Mouse (Mus musculus) testis, adult 2 months (tissue): Measurements from ENCODE around the gene Elane. TPM values are rescaled to one million over a fixed set of nuclear protein-coding genes. Genes with fewer than 3 reads are reported as not detected.

ENCODE experiments used
- H3K27ac ChIP-seq: fragments of 200-500 bp; 2 replicates; pipeline ENCODE4 v1.5.1; 2012; ENCODE audit warnings: low read depth, low read length; ENCODE audit not compliant: control insufficient read depth, insufficient read depth
- H3K27me3 ChIP-seq: fragments of 200-500 bp; 2 replicates; pipeline ENCODE4 v1.6.1; 2012; ENCODE audit warnings: mild to moderate bottlenecking, low read length, moderate library complexity; ENCODE audit not compliant: control insufficient read depth, insufficient read depth
- H3K36me3 ChIP-seq: fragments of 200-500 bp; 2 replicates; pipeline ENCODE4 v1.6.1; 2012; ENCODE audit warnings: mild to moderate bottlenecking, low read length; ENCODE audit not compliant: control insufficient read depth, insufficient read depth
- H3K4me1 ChIP-seq: fragments of 200-500 bp; 2 replicates; pipeline ENCODE4 v1.6.1; 2012; ENCODE audit warnings: low read length; ENCODE audit not compliant: control insufficient read depth, insufficient read depth
- H3K4me3 ChIP-seq: fragments of 200-500 bp; 2 replicates; pipeline ENCODE4 v1.5.1; 2012; ENCODE audit warnings: low read depth, mild to moderate bottlenecking, low read length, moderate library complexity, mixed read lengths; ENCODE audit not compliant: control insufficient read depth
- CTCF ChIP-seq: fragments of 200-500 bp; IDR thresholded peaks from 2 replicates; pipeline ENCODE4 v1.5.1; 2012; ENCODE audit warnings: low read depth, mild to moderate bottlenecking, inconsistent platforms, low read length, moderate library complexity; ENCODE audit not compliant: control insufficient read depth, insufficient read depth, insufficient replicate concordance
- POLR2A ChIP-seq: fragments of 200-500 bp; IDR thresholded peaks from 2 replicates; pipeline ENCODE4 v1.6.1; 2012; ENCODE audit warnings: low read depth, mild to moderate bottlenecking, inconsistent platforms, low read length, moderate library complexity; ENCODE audit not compliant: control insufficient read depth
- polyA plus RNA-seq: library from polyadenylated mRNA; depleted of rRNA; stranded (reverse); fragments of >200 nt; gene quantifications from 2 replicates; pipeline ENCODE4 v1.2.3, GENCODE M21; 2012

Elane gene
- polyA plus RNA-seq, 1 experiment: 0.11 TPM

GRCm38 (mm10) chr10:79864351-79865188 lies 21.5 kb upstream of the Elane start:
- TF ChIP-seq CTCF: no peak
- no peak for TF ChIP-seq POLR2A
- Histone ChIP-seq H3K4me1 (no peaks in the 10 kb centered on the region; the same call in 1 of the 2 replicates), H3K36me3 (peaks cover 4% of the 10 kb centered on the region), H3K27ac (no peak overlapping the region), H3K27me3 (no peaks in the 10 kb centered on the region), H3K4me3 (no peak overlapping the region)

- Histone ChIP-seq H3K4me3 (no peak overlapping the region), H3K4me1 (no peaks in the 10 kb centered on the region; the same call in 1 of the 2 replicates), H3K36me3 (peaks cover 4% of the 10 kb centered on the region), H3K27me3 (no peaks in the 10 kb centered on the region), H3K27ac (no peak overlapping the region)
- no peak for TF ChIP-seq CTCF
- TF ChIP-seq POLR2A: no peak
Observed at GRCm38 (mm10) chr10:79865189-79865601, 20.9 kb upstream of the Elane start.

- Histone ChIP-seq H3K36me3 (peaks cover 2% of the 10 kb centered on the region), H3K4me3 (no peak overlapping the region), H3K27me3 (no peaks in the 10 kb centered on the region), H3K4me1 (no peaks in the 10 kb centered on the region; the same call in 1 of the 2 replicates), H3K27ac (no peak overlapping the region)
- TF ChIP-seq CTCF (0 out of 2 replicates have a peak, but pooled peaks have one; percentile 3), POLR2A (no peak)
Observed at GRCm38 (mm10) chr10:79865801-79866295, 20.2 kb upstream of the Elane start.

- H3K4me3 ChIP-seq: no peak overlapping the region
- H3K4me1 ChIP-seq: no peaks in the 10 kb centered on the region; the same call in 1 of the 2 replicates
- no peaks in the 10 kb centered on the region; the same call in 1 of the 2 replicates for H3K36me3 ChIP-seq
- TF ChIP-seq CTCF: no peak
- no peak for TF ChIP-seq POLR2A
- no peak overlapping the region for H3K27ac ChIP-seq
- H3K27me3 ChIP-seq: no peaks in the 10 kb centered on the region
Observed at GRCm38 (mm10) chr10:79866601-79867000, 19.4 kb upstream of the Elane start.

GRCm38 (mm10) chr10:79871845-79872244 lies 14.2 kb upstream of the Elane start:
- H3K36me3 ChIP-seq: no peaks in the 10 kb centered on the region
- peaks cover 8% of the 10 kb centered on the region for H3K4me1 ChIP-seq
- TF ChIP-seq CTCF: no peak
- TF ChIP-seq POLR2A: no peak
- no peak overlapping the region for H3K4me3 ChIP-seq
- H3K27me3 ChIP-seq: no peaks in the 10 kb centered on the region
- no peak overlapping the region for H3K27ac ChIP-seq

- TF ChIP-seq POLR2A: no peak
- TF ChIP-seq CTCF: no peak
- Histone ChIP-seq H3K36me3 (no peaks in the 10 kb centered on the region), H3K4me3 (no peak overlapping the region), H3K4me1 (peaks cover 8% of the 10 kb centered on the region), H3K27me3 (no peaks in the 10 kb centered on the region), H3K27ac (no peak overlapping the region)
Observed at GRCm38 (mm10) chr10:79872862-79873261, 13.2 kb upstream of the Elane start.

- Histone ChIP-seq H3K27me3 (no peaks in the 10 kb centered on the region), H3K4me1 (peaks cover 8% of the 10 kb centered on the region), H3K36me3 (no peaks in the 10 kb centered on the region), H3K27ac (no peak overlapping the region), H3K4me3 (no peak overlapping the region)
- no peak for TF ChIP-seq POLR2A
- TF ChIP-seq CTCF: no peak
Observed at GRCm38 (mm10) chr10:79873313-79873712, 12.7 kb upstream of the Elane start.

GRCm38 (mm10) chr10:79873715-79874289 lies 12.2 kb upstream of the Elane start:
- Histone ChIP-seq H3K36me3 (no peaks in the 10 kb centered on the region), H3K4me1 (peaks cover 8% of the 10 kb centered on the region), H3K4me3 (peak overlapping the region; percentile 14), H3K27me3 (no peaks in the 10 kb centered on the region), H3K27ac (no peak overlapping the region)
- TF ChIP-seq POLR2A (no peak), CTCF (no peak)
